Mouse (Mus musculus): ENCODE measurements around the gene Phactr4. TPM values are rescaled to one million over a fixed set of nuclear protein-coding genes. Genes with fewer than 3 reads are reported as not detected.

Gene Phactr4
- total and polyA plus RNA-seq, 3 experiments = 7.2 to 79.5 (median 28.7) TPM

GRCm38 (mm10) chr4:132354571-132354970, 67.7 kb downstream of the Phactr4 start:
- no peak overlapping the region for H3K4me3 ChIP-seq (ENCODE audit: control insufficient read depth in 1 of 2, insufficient read depth in 1 of 2, low read depth in 2 of 2, low read length in 2 of 2)
- H3K27ac ChIP-seq (ENCODE audit: control insufficient read depth, low read depth, low read length) = no peak overlapping the region; the same call in 1 of the 2 replicates
- H3K4me1 ChIP-seq (ENCODE audit: control insufficient read depth in 1 of 2, insufficient read depth in 2 of 2, low read length in 2 of 2) = peaks cover 0 to 9% of the 10 kb centered on the region in 2 experiments; a peak in 2 of 4 replicates
- peak overlapping the region; percentile 97; the same call in 1 of the 2 replicates for H3K9ac ChIP-seq (ENCODE audit: control insufficient read depth, low read depth, low read length, poor library complexity, severe bottlenecking)
- TF ChIP-seq UBTF (IDR thresholded peaks at IDR 0.05; ENCODE audit: borderline replicate concordance, insufficient read depth, low read depth, low read length) (no peak), SMC3 (IDR thresholded peaks at IDR 0.05; ENCODE audit: low read depth, low read length) (no peak), JUND (IDR thresholded peaks at IDR 0.05; ENCODE audit: low read depth, low read length) (no peak), USF2 (IDR thresholded peaks at IDR 0.05; ENCODE audit: borderline replicate concordance in 1 of 2, insufficient read depth in 1 of 2, low read depth in 1 of 2, low read length in 2 of 2) (no peak), MYC (IDR thresholded peaks at IDR 0.05; ENCODE audit: low read depth, low read length) (no peak), ZNF384 (IDR thresholded peaks at IDR 0.05; ENCODE audit: low read depth, low read length) (no peak), HCFC1 (IDR thresholded peaks at IDR 0.05; ENCODE audit: low read depth, low read length) (no peak), CHD1 (IDR thresholded peaks at IDR 0.05; ENCODE audit: low read depth, low read length) (no peak), E2F4 (IDR thresholded peaks at IDR 0.05; ENCODE audit: borderline replicate concordance, low read depth, low read length) (no peak), MAZ (IDR thresholded peaks at IDR 0.05; ENCODE audit: low read depth, low read length) (no peak), POLR2AphosphoS5 (IDR thresholded peaks at IDR 0.05; ENCODE audit: borderline replicate concordance, low read depth, low read length) (no peak), KAT2A (conservative IDR thresholded peaks at IDR 0.05; ENCODE audit: low read depth, low read length) (no peak), NRF1 (IDR thresholded peaks at IDR 0.05; ENCODE audit: insufficient read depth, low read depth, low read length, poor library complexity, severe bottlenecking) (no peak), SIN3A (IDR thresholded peaks at IDR 0.05; ENCODE audit: low read length) (no peak)
- H3K36me3 ChIP-seq (ENCODE audit: control insufficient read depth in 1 of 2, insufficient read depth in 2 of 2, low read length in 2 of 2) = peaks cover 3 to 12% of the 10 kb centered on the region in 2 experiments; a peak in 3 of 4 replicates
- H3K79me2 ChIP-seq (ENCODE audit: control insufficient read depth, insufficient read depth, low read length, poor library complexity) = peaks cover 27% of the 10 kb centered on the region
- peak; percentile 35 for DNase-seq (ENCODE audit: low read depth, low spot score)
- no peaks in the 10 kb centered on the region for H3K27me3 ChIP-seq (ENCODE audit: control insufficient read depth in 1 of 2, insufficient read depth in 2 of 2, low read length in 2 of 2)
- no peaks in the 10 kb centered on the region for H3K9me3 ChIP-seq (replicated peaks; ENCODE audit: insufficient read depth, low read length)

- H3K36me3 ChIP-seq (ENCODE audit: control insufficient read depth in 1 of 2, insufficient read depth in 2 of 2, low read length in 2 of 2) = peaks cover 3 to 12% of the 10 kb centered on the region in 2 experiments; a peak in 3 of 4 replicates
- H3K27ac ChIP-seq (ENCODE audit: control insufficient read depth, low read depth, low read length) = peak within 1 kb of the TSS; percentile 90
- TF ChIP-seq HCFC1 (IDR thresholded peaks at IDR 0.05; ENCODE audit: low read depth, low read length) (no peak), USF2 (IDR thresholded peaks at IDR 0.05; ENCODE audit: borderline replicate concordance in 1 of 2, insufficient read depth in 1 of 2, low read depth in 1 of 2, low read length in 2 of 2) (no peak), GATA1 (IDR thresholded peaks at IDR 0.05; ENCODE audit: low read depth, low read length) (no peak), CTCF (IDR thresholded peaks at IDR 0.05 in 2 of 3, conservative IDR thresholded peaks at IDR 0.05 in 1 of 3; ENCODE audit: control insufficient read depth in 1 of 3, insufficient read depth in 1 of 3, low read depth in 2 of 3, low read length in 3 of 3, poor library complexity in 1 of 3, severe bottlenecking in 1 of 3) (0 out of 6 replicates have a peak, but pooled peaks of 1 of the 3 experiments have one; percentile 7), TBP (IDR thresholded peaks at IDR 0.05; ENCODE audit: low read depth, low read length) (peak; percentile 99), MYC (IDR thresholded peaks at IDR 0.05; ENCODE audit: low read depth, low read length) (no peak), USF1 (IDR thresholded peaks at IDR 0.05; ENCODE audit: low read depth, low read length) (no peak), POLR2AphosphoS5 (IDR thresholded peaks at IDR 0.05; ENCODE audit: borderline replicate concordance, low read depth, low read length) (peak; percentile 97), RCOR1 (IDR thresholded peaks at IDR 0.05; ENCODE audit: low read depth, low read length) (no peak), NELFE (IDR thresholded peaks at IDR 0.05; ENCODE audit: low read depth, low read length) (no peak), POLR2A (IDR thresholded peaks at IDR 0.05; ENCODE audit: control insufficient read depth in 1 of 2, insufficient read depth in 1 of 2, low read depth in 1 of 2, low read length in 2 of 2, poor library complexity in 1 of 2) (peak; percentile 97 to 100)
- peaks cover 27% of the 10 kb centered on the region for H3K79me2 ChIP-seq (ENCODE audit: control insufficient read depth, insufficient read depth, low read length, poor library complexity)
- DNase-seq (ENCODE audit: low read depth, low spot score) = peak; percentile 96
- H3K4me1 ChIP-seq (ENCODE audit: control insufficient read depth in 1 of 2, insufficient read depth in 2 of 2, low read length in 2 of 2) = peaks cover 0 to 9% of the 10 kb centered on the region in 2 experiments; a peak in 2 of 4 replicates
- no peaks in the 10 kb centered on the region for H3K9me3 ChIP-seq (replicated peaks; ENCODE audit: insufficient read depth, low read length)
- no peaks in the 10 kb centered on the region for H3K27me3 ChIP-seq (ENCODE audit: control insufficient read depth in 1 of 2, insufficient read depth in 2 of 2, low read length in 2 of 2)
- H3K9ac ChIP-seq (ENCODE audit: control insufficient read depth, low read depth, low read length, poor library complexity, severe bottlenecking) = peak within 1 kb of the TSS; percentile 97
- peak within 1 kb of the TSS; percentile 72 to 81 for H3K4me3 ChIP-seq (ENCODE audit: control insufficient read depth in 1 of 2, insufficient read depth in 1 of 2, low read depth in 2 of 2, low read length in 2 of 2)
These were observed 68.8 kb downstream of the Phactr4 start, which contains the start of gene Rcc1 for GRCm38 (mm10) chr4:132353481-132353885. Gene Rcc1, minus strand, starts transcription at chr4:132353605.
